Mouse (Mus musculus) embryo, embryonic 10 days (tissue): ENCODE results near the gene Gm28729.
"Not testable (repeated sequence)": the region's sequence is repeated elsewhere in the genome, so short reads cannot be mapped to it uniquely, and the experiment has no call there.

Source experiments
- DNase-seq: peaks from one replicate; pipeline ENCODE4 v3.0.0-alpha.2; 2015; ENCODE audit warnings: low spot score

Gm28729 gene

GRCm38 (mm10) chr9:96524972-96525506, at the start of gene Gm28729:
TSS of gene Gm28729 (minus strand) at chr9:96525264.
- no peak for DNase-seq

DNA sequence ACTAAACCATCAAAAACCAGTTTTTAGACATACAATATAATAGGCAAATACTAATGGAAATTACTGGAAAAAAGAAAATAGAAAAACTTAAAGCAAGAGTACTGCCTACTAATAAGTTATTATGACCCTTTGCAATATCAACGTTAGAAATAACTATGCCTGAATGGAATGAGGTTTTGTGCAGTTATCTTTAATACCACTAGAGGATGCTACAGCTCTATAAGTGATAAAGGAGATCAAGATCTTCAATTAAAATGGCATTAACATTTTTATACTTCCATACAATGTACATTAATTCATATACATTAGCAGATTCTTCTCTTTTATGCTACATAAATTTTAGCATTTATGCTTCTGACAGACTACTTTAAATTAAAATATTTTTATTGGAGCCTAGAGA, 48.2 kb upstream of the Gm28729 start:
- DNase-seq: no peak

- DNase-seq: no peak
Observed at GRCm38 (mm10) chr9:96572754-96573153, 47.7 kb upstream of the Gm28729 start.

- no peak for DNase-seq
Observed at GRCm38 (mm10) chr9:96566470-96566996, 41.5 kb upstream of the Gm28729 start.

DNA sequence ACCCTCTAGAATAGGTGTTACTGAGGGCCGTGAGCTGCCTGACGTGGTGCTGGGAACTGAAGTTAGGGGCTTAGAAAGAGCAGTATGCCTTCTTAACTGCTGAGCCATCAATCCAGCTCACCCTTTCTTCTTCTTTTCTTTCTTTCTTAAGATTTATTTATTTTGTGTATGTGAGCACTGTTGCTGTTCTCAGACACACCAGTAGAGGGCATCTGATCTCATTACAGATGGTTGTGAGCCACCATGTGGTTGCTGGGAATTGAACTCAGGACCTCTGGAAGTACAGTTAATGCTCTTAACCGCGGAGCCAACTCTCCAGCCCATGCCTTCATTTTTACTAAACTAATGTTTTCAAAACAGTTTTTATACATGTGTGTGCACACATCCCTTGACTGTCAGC, 38.4 kb upstream of the Gm28729 start:
- DNase-seq: no peak

- no peak for DNase-seq
Observed at GRCm38 (mm10) chr9:96559148-96559547, 34.1 kb upstream of the Gm28729 start.

DNA sequence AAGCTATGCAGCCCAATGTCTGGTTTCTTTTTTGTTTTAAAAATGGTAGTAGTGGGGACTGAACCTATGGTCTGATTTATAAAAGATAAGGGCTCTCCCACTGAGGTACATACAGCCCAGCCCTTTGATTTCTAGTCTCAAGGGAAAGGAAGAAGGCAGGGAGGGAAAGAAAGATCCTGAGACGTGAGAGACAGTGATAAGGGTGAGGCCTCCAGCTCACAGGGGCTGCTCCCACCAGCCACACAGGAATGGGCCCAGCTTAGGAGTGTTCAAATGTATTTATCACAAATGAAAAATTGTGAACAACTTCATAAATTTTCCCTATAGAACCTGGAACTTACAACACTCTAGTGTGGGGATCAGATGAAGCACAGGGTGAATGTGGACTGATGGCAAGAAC, 33.5 kb upstream of the Gm28729 start:
- no peak for DNase-seq

GRCm38 (mm10) chr9:96554095-96554494, 29.0 kb upstream of the Gm28729 start:
- DNase-seq: no peak

DNA sequence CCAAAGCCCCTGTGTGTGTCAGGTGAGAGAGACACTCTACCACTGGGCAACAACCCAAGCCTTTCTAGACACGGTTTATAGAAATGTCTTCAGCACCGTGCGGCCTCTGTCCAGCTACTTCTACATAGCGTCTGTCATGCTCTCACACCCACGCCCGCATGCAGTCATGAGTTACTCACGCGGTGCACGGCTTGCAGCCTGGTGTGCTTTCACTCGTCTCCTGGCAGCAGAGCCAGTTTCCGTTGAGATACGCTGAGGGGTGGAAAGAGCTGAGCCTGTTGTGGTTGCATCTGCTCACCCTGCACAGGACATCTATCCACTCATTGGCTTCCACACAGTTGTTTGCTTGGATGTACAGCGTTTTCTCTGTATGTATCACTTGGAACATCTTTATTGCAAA, 20.3 kb upstream of the Gm28729 start:
- DNase-seq: no peak

GRCm38 (mm10) chr9:96543643-96544640, 18.9 kb upstream of the Gm28729 start:
- DNase-seq: peak; percentile 85

DNA sequence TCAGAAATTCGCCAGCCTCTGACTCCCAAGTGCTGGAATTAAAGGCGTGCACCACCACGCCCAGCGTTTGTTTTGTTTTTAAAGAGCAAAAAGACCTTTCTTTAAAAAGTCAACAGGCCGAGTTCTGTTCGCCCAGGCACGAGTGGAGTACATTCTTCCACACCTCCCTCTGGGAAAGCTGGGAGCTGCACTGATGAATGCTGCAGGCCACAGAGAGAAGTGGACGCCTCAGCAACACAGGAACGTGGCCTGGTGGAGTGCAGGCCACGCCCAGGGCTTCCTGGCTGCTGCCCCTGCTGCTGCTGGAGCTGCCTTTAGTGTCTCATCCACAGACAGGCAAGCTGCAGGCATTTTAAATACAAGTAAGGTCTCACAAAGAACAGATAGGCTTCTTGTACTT, 13.9 kb upstream of the Gm28729 start:
- DNase-seq: no peak

GRCm38 (mm10) chr9:96537615-96537919, 12.5 kb upstream of the Gm28729 start:
- no peak for DNase-seq

GRCm38 (mm10) chr9:96536895-96537614, 12.0 kb upstream of the Gm28729 start:
- DNase-seq: peak; percentile 78

DNA sequence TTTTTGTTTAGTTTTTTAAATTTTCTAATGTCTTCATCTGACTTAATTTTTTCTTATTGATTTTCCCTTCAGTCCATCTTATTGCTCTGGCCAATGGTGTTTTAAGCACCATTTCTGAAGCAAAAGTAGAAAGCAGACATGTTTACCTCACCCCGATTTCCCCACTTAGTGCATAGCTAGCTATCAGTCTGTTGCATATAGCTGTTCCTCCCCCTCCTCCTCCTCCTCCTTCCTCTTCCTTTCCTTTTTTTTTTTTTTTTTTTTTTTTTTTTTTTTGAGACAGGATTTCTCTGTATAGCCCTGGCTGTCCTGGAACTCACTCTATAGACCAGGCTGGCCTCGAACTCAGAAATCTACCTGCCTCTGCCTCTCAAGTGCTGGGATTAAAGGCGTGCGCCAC, 11.0 kb upstream of the Gm28729 start:
- DNase-seq: not testable (repeated sequence)

DNA sequence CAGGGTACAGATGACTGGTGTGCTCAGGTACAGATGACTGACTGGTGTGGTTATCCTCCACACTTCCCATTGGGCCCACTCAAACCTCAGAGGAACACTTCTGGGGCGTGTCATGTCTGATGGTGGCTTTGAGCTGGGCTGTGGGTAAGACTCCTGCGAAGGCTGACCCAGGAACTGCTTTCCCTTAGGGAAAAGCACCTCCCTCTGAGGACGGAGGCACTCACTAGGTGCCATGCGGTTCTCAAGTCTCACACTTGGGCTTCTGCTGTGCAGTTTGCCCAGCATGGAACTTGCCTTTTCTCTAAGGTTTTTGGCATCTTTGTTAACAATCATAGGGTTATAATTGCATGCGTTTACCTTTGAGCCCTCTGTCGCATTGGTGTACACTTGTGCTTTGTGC, 10.4 kb upstream of the Gm28729 start:
- no peak for DNase-seq

DNA sequence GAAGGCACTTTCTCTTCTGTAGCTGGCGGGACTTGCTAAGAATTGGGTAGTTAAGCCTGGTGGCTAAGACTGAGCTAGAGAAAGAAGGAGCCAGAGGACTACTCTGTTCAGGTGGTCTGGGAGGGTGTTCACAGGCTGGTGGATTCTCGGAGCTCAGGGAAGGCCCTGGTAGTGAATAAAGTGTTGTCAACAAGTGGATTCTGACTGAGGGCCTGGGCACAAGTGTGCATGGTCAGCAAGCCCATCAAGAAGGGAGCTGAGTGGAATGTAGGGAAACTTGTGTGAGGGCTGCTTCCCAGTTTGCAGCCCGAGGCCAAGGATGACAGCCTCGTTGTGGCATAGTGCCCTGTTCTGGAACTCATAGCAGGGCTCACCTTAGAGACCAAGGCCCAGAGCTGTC, 9.2 kb upstream of the Gm28729 start:
- DNase-seq: no peak

GRCm38 (mm10) chr9:96533476-96533875, 8.4 kb upstream of the Gm28729 start:
- no peak for DNase-seq

DNA sequence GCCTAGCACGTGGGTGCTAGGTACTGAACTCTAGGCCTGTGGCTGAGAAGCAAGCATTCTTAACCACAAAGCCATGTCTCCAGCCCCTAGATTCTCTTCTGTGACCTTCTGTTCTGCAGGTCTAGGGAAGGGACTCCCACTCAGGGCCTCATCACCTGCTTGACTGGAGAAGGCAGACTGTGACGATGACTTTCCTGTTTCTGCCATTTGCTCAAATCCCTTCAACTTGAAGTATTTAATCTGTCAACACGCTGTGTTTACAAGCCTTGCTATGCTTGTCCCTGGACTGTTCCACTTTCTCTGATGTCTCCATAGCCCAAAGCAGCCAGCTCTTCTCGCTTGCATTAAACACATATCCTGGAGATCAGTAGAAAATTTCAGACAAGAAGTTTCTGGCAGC, 7.5 kb upstream of the Gm28729 start:
- no peak for DNase-seq

GRCm38 (mm10) chr9:96530674-96531081, 5.6 kb upstream of the Gm28729 start:
- DNase-seq: no peak

DNA sequence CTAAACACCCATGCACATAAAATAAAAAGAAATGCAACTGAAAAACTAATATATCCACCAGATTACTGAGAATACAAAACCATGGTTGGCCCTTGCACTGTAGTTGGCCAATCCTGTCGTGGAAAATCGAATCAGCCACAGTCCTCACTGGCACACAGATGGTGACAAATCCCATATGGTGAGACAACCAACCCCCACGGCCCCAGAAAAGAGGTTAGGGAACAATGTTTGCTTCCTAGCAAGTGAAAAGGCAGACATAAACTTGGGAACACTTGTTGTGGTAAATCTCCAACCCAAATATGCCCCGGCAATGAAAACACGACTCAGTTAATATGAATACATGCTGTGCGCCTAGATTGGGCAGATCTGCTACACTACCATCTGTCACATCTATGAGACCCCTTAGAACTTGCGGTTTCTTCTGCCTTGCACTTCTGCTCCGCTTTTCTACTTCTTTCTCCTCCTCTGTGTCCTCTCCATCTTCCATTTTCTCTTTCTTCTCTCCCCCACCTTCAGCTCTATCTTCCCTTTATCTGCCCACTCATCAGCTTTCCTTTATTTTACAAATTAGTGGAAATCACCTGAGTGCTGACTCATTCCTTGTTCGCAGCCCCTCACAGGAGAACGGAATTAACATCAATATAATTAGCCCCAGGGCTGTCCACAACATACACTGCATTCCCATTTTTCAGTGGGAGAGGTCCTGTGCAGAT, 5.1 kb upstream of the Gm28729 start:
- DNase-seq: no peak

DNA sequence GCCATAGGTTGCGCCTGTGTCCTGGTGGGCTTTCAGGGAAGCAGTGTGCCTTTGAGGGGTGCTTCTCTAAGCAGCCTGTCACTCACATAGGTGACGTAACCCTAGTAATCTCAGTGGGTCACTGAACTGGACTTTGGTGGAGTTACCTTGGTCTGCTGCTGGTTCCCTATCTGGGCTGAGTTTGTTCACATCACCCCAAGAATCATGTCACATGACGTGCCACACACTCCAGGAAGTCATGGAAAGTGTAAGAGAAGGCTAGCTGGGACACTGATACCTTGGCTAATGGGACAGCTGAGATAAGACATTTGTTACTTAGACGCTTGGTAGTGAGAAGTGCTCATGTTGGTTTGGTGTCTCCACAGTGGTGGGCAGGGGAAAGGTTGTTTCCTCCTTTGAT, 947 bp upstream of the Gm28729 start:
- no peak for DNase-seq

DNA sequence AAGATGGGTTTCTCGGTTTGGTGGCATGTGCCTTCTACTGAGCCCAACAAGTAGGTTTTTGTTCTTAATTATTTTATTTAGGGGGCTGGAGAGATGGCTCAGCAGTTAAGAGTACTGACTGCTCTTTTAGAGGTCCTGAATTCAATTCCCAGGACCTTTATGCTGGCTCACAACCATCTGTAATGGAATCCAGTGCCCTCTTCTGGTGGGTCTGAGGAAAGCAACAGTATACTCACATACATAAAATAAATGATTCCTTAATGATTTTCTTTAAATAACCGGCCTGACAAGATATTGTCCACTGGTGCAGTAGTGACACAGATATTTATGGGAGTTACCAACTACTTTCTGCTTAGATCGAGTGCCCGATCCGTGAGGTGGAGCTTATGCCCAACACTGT, 1.9 kb downstream of the Gm28729 start:
- DNase-seq: no peak
